Mouse (Mus musculus) right cerebral cortex, adult 18-20 months (tissue): ENCODE results near the gene Pde11a.
A peak's percentile ranks its signal among the peaks of the same experiment; 100 is the strongest.

Experiments used
- DNase-seq: peaks from one replicate; pipeline ENCODE4 v3.0.0; 2022; ENCODE audit warnings: mixed read lengths

The Pde11a gene

DNA sequence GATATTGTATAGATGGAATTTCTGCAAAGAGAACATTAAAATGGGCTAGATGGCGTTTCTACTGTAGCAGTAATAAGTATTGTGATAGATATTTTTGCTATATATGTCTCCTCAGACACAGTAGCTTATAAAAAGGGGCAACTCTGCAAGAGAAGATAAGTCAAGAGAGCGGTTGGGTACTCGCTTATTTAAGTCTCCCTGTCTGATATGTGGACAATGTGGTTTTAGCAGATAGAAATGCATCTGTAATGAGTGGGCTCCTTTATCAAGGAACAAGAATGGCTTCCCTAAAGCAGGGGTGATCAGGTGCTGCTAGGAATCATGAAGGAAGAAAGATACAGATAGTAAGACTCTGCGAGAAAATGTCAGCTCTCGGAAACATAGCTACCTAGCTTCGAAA is 18.2 kb downstream of the Pde11a start:
- no peak for DNase-seq

DNA sequence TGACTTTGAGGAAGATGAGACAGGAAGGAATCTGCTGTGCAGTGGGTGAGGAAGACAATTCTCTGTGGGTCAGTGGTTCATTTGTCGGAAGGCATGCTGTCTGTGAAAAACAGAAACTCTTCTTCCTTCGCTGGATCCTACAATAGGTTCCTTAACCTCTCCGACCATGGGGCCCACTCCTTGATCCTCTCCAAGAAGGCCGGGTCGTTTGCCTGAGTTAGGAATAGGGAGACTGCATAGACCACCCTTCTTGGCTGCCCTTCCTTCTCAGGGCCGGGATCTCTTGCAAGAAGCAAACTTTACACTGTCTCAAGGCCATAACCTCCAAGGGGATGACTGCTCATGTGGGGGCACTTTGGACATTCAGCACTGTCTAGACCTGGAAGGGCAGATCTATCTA is 19.3 kb downstream of the Pde11a start:
- no peak for DNase-seq

DNA sequence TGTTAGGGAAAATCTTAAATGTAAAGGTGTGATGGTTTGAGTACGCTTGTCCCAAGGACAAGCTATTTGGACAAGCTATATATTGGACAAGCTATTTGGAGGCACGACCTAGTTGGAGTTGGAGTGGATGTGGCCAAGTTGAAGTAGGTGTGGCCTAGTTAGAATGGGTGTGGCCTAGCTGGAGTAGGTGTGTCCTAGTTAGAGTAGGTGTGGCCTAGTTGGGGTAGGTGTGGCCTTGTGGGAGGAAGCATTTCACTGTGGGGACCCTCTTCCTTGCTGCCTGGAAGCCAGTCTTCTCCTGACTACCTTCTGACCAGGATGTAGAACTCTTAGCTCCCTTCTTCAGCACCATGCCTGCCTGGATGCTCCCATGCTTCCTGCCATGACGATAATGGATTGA is 50.9 kb downstream of the Pde11a start:
- no peak for DNase-seq

DNA sequence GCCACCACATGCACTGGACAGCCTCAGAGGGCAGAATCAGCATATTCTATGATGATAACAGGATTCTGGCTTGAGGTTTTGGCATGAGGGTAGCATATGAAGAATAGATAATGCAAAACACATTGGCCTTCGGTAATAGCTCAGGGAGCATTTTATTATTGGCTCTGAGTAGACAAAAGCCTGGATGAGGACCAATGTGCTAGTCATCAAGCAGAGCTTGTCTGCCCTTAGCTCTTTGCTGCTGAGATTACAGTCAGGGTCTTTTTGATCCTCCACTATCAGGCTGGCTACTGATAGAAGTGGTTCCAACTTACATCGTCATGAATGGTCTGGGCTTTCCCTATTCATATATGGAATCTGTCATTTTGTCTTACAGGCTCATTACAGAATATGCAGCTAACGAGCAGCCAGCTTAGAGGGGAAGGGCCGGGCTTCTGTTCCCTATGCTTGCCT is 52.3 kb downstream of the Pde11a start:
- no peak for DNase-seq

DNA sequence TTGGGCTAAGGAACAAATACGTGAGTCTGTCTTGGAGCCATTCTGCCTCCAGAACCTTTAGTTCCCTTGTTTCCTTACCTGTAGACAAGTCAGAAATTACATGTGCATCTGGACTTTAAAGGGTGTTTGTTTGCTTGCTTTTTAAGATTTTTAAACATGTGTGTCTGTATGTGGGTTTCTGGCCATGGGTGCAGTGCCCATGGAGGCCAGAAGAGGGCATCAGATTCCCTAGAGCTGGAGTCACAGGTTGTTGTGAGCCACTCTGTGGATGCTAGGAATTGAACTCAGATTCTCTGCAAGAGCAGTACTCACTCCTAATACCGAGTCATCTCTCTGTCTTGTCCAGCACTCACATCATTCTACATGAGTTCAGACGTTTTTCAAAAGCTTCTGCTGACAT is 53.4 kb downstream of the Pde11a start:
- DNase-seq: no peak

DNA sequence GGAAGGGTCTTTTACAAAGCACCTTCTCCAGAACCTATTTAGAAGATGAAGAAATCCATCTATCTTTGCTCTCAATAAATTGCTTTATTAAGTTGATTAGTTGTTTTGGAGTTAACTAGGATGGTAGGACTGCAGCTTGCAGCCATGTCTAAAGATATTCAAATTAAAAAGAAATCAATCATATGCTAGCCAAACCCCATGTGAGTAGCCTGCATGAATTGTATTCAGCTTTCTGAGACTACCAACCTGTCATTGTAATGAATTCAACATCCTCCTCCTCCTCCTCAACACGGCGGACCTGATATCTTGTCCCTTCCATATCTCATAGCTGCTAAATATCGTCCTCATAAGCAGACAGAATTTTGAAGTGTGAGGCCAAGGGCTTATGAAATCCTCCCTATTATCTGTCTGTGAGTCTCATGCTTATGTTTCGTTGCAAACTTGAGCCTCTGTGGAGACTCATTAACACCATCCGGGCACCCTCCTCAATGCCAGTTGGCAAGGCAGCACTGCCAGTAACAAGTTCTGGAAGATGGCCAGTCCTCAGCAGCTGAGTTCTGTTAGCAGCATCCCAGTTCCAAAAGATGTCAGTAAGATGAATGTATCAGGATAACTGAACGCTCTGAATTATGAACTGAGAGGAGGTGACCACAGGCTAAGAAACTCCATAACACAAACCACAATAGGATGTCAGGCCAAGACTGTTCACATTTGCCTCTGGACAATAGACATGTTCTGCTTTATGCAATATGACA is 55.0 kb downstream of the Pde11a start:
- peak; percentile 78 for DNase-seq

DNA sequence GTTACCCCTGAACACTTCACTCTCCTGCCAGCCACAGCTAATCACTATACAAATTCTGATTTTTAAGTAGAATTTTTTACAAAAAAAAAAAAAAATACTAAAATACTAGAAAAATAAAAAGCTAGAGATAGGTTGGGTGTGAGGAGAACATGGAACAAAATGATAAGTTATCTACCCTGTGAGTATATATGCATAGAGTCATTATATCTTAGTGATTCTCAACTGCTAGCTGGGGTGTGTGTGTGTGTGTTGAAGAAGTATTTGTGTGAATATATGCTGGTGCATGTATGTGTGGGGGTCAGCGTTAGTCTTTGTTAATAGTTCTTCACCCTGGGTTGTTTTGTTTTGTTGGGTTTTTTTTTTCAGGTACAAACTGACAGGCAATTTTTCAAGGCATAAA is 69.1 kb downstream of the Pde11a start:
- no peak for DNase-seq

DNA sequence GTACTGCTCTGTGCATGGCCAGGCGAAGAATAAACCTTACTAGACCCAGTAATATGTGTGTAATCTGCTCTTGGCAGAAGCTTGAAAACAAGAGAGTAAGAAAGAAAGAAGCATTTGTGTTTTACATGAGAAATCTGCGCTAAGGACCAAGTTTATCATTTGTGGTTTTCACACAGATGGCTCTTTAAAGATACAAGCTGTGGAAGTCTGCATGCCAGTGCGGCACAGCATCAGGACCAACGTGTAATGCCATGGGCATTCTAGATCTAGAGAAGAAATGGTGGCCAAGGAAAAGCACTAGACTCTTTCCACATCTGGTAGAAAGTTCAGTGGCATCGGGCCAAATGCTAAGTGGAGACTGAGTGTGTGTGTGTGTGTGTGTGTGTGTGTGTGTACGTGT is 71.2 kb downstream of the Pde11a start:
- DNase-seq: no peak

DNA sequence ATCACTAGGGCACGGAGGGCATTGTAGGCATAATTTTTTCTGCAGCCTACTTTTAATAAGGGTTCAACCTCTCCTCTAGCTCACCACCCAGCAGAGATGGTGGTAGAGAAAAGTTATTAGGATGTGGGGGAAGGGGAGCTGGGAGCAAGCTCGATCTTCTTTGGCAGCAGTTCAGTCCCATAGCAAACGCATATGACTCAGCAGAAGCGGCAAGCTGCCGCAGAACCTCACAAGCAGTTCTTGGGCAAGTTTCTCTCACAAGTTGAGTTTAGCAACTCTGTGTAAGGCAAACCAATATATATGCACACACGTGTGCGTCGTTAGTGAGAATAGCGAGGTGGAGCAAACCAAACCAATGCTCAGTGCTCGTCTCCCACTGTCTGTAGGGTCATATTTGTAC is 72.0 kb downstream of the Pde11a start:
- DNase-seq: peak; percentile 30

DNA sequence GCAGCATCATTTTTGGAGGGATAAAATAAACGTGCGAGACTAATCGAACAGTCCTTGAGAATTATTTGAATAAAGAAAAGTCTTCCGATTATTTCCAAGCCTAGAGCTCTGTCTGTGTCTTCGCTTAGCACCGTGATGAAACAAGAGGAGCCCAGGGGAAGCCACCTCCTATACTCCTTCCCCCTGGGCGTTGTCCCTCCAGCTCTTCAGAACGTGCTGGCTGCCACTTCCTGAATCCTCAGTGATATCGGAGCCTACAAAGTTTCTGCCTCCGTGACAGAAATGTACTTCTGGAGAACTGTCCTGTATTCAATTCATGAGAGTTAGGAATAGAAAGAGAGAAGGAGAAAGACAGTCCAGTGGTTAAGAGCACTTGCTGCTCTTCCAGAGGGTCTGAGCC is 74.3 kb downstream of the Pde11a start:
- DNase-seq: no peak

DNA sequence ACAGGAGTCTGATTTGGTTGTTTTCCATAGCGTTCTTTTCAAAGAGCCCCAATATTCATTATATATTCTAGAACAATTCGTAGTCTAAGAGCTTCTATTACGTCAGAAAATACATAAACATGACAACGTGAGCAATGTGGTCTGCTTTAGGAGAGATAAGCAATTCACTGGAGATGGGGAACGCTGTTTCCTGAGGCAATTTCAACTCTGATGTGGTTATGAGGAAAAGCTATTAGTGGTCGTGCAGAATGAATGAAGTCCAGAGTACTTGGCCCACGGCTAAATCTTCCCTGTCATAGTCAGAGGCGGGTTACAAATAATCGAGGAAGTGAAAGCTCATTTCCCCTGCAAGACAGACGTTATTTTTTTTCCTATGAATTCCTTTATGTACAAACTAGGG is 75.9 kb downstream of the Pde11a start:
- no peak for DNase-seq

DNA sequence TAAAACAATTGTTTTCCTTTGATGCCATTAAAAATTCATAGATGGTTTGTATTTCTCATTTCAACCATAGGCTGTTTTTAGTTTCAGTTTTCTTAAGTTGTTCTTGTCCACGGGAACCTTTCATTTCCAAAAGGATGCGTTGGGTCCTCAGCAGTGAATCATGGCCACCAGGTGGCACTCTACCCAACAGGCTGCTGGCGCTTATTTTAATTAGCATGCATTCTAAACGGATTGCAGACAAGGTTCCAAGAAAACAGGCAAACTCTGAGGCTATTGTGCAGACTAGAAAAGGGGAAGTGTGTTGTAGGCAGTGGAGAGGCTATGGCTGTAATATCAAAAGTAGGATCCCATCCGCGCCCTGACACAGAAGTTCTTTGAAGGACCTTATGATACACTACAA is 83.7 kb downstream of the Pde11a start:
- DNase-seq: peak; percentile 48

DNA sequence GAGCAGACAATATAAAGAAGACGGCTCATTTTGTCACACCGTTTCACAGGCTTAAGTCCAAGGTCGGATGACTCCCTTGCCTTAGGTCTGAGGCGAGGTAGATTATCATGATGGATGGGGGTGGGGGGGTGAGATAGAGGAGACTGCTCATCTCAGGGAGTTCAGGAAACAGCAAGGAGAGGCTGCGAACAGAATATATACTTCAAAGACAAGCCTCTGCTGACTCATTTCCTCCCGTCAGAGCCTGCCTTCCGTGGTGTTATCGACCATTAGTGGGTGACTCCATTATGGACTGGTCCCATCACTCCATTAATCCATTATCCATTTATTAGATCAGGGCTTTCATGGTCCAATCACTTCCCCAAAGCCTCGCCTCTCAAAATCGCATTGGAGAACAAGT is 87.2 kb downstream of the Pde11a start:
- DNase-seq: no peak

DNA sequence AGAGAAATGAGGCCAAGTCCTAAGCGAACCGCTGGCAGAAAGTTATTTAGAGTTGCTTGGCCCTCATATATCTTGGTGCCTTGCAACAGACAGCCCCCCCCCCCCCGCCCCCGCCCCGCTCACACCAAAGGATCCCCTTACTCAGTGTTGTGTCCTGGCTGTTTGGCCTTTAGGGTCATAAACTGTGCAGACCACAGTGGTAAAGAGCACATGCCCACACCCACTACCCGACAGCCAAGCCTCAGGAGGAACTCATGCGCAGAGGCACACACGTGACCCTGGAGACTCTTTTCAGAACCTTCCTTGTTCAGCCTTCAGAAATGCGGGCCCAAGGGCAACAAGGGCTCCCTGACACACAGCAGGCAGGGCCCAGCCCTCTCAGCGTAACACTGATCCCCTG is 90.3 kb downstream of the Pde11a start:
- no peak for DNase-seq

DNA sequence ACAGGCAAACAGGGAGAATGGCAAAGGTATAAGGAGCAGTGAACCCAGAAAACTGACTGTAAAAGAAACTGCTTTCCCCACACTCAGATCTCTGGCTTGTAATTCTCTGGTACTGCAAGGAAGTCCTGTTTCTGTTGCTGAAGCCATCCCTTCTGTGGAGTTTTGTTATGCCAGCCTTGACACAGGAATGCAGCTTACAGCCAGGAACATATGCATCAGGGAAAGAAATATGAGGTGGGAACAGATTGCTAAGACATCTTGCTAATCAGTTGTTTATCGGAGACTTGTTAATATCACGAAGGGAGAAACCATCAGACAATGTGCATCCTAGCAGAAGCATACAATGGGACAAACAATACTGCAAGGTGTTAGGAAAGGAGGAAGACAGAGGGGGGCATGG is 99.4 kb downstream of the Pde11a start:
- no peak for DNase-seq

DNA sequence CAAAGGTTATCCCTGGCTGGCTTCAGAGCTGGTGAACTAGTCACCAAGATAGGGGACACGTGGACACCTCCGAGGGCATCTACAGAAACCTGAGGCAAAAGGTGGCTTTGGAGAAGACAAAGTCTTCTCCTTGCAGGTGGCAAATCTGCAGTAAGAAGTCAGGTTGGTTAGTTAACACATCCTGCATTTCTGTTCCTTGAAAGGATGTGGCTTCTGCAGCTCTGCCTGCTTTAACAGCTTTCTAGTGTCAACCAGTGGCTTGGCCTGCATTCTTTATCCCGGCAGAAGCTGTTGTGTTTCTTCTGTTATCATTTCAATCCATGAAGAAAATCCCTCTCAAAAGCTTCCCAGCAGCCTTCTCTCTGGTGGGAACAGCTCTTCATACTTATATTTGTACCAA is 100.1 kb downstream of the Pde11a start:
- DNase-seq: no peak

DNA sequence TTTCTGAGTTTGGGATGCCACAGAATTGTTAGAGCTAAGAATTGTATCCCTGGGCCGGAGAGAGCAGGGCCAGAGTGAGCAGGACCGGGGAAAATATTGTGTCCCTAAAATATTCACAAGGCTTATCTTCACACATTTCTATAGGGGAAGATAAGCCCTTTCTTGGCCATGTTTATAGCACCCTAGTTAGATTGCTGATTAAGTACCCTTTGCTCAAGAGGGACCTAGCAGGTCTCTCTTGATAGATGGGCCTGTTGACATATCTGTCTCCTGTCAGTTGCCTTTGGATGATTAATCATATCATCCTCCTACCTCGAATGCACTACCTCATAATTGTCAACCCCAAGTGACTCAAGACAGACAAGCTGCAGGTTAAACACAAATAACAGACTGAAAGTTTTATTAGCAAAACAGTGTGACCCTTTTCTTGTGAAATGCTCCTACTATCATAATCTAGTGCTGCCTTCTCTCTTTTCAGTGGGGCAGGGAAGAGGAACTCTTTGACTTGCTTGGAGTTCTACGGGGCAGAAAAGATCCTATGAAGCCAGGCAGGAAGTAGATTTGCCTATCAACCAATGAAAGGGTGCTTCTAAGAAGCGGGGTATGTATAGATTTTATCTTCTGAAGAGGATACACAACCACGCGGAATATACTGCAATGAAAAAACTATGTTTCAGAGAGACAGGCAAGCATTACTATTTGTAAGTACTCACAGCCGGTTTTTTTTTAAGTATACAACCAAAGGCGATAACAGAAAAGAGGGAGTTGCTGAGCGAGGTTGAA is 100.7 kb downstream of the Pde11a start:
- DNase-seq: no peak

DNA sequence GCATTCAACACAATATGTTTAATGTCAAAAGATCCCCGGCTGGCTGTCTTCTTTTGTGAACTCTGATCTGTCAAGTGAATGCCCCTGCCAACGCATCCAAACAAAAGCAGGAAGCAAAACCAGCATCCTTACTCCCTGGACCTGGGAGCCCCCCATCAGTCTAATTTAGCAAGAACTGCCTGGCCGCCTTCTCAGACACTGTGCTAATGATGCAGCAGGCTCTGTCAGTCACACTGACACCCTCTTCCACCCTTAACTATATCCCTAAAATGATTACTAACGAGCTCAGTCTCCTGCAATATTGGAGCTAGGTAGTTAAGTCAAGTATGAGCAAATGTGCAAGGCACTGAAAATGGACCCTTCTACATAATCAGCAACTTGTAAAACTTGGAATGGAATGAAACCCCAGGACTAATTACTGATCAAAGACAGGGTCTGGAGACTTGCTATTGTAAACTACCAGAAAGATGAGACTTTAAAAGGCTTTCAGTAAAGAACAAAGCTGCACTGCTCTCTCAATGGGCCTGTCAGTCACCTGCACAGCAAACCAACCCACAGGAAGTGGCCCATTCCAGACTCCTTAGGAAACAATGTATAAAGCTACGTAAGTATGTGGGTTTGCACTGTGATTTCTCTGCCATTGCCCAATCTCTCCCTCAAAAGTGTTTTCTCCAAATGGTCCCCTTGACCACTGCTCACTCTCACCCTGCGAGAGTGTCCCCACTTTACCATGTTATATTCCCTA is 118.0 kb downstream of the Pde11a start:
- DNase-seq: no peak

DNA sequence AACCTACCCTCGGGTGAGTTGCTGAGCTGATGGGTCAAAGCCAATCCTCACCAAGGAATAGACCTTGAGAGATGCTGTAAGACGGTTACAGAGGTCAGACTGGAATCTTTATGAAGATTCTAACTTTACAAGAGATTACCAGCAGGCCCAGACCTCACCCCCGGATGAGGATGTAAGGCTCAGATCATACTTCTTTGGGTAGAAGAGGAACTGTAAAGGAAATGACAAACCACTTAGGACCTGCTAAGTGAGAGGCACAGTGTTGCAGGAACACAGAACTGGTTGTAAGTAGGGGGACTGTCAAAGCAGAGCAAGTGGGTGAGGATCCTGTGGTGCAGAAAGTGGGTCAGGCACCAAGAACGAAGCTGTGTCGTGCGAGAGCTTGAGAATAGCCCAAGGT is 119.0 kb downstream of the Pde11a start:
- no peak for DNase-seq

DNA sequence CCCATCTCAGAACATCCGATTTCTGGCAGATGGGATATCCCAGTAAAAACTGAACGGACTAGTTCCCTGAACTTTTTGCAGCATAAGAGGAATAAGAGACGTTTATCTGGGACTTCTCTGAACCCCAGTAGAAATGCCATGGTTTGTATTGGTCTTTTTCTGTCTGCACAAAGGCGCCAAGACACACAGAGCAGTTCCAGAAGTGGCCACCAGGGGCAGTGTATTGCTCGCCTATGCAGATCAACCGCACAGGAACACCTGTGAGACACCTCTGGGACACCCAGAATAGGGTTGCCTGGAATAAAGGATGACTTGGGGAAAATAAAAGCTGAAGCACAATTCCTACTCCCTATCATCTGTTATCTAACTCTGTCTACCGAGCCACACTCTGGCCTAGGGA is 122.4 kb downstream of the Pde11a start:
- peak; percentile 5 for DNase-seq

DNA sequence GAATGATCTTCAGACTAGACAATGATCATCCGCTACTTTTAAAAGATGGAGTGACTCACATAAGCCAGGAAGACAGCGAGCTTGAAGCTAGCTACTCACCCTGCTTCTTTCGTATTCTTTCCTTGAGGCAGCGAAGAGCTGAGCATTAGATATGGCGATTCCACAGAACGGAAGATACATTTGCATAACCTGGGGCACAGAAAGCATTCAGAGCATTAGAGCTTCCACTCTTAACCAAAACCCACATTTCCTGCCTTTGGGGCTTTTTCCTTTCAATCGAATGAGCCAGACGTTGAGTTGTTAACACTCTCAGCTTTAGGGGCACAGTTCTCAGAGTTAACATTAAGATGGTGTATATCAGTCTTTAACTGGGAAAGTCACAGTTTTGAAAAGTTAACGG is 123.4 kb downstream of the Pde11a start:
- no peak for DNase-seq

DNA sequence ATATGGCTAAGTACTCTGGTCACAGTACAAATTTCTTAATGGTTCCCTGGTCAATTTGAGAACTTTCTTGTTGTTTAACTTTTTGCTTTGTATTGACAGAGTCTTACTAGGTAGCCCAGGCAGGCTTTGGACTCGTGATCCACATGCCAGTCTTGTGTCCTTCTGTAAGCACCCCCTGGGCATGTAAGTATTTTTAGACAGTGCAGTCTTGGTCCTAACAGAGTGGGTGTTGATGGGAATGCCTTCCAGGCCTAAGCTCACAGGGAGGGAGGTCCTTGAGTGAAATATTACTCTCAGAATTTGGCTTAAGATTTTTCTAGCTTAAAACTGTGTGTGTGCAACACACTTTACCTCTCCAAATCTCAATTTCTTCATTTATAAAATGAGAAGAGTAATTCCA is 153.4 kb downstream of the Pde11a start:
- no peak for DNase-seq

DNA sequence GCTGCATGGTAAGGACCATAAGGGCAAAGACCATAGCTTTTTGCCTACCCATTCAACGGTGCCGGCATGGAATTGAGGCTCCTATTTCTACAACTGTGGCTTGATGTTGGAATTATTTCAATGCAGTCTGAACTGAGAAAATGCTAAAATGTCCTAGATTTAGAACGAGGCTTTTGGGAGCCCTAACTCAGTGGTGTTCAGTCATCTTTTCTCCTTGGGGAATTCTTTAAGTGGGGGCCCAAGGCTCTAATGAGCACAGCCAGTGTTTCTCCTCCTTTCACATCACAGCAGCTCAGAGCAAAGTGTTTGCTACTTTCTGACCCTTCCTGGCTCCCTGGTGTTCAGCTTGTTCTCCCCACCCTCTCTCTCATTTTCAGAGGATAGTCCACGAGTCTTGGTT is 175.8 kb downstream of the Pde11a start:
- no peak for DNase-seq

DNA sequence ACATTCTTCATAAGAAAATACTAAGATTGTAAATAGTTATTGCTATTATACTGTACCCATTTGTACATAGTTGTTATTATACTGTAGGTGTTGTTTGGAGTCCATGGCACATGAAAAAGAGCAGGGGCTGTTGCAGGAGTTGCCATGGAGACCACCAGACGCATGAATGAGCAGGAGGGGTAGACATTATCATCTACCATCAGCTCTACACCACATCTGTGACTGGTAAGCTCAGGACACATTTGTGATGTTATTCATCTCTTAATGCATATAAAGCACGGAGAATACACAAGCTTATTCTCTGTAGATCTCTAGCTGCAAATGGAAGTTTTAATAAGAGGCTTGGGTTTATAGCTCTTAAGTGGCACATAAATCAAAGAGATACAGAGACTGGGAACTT is 179.6 kb downstream of the Pde11a start:
- DNase-seq: no peak
